Mouse (Mus musculus) urinary bladder, postnatal 36 days (tissue): ENCODE data around the gene Tbx2.

Source experiments
- DNase-seq, 2 experiments: peaks; one replicate each; pipeline ENCODE4 v3.0.0; 2022; ENCODE audit warnings: low spot score in 2 of 2, mixed read lengths in 1 of 2

The Tbx2 gene

GRCm38 (mm10) chr11:85887801-85888450, 55.6 kb downstream of the Tbx2 start:
- no peak for DNase-seq

GRCm38 (mm10) chr11:85888451-85888961, 56.2 kb downstream of the Tbx2 start:
- no peak for DNase-seq

- no peak for DNase-seq
Measured at GRCm38 (mm10) chr11:85889056-85889729, 56.8 kb downstream of the Tbx2 start.

GRCm38 (mm10) chr11:85889730-85890562, 57.6 kb downstream of the Tbx2 start:
- DNase-seq = no peak

- no peak for DNase-seq
Measured at GRCm38 (mm10) chr11:85890563-85890845, 58.2 kb downstream of the Tbx2 start.

GRCm38 (mm10) chr11:85891010-85891691, 58.8 kb downstream of the Tbx2 start:
- DNase-seq = no peak
